Mouse (Mus musculus): ENCODE data around the gene Ubp1.

Gene Ubp1

DNA sequence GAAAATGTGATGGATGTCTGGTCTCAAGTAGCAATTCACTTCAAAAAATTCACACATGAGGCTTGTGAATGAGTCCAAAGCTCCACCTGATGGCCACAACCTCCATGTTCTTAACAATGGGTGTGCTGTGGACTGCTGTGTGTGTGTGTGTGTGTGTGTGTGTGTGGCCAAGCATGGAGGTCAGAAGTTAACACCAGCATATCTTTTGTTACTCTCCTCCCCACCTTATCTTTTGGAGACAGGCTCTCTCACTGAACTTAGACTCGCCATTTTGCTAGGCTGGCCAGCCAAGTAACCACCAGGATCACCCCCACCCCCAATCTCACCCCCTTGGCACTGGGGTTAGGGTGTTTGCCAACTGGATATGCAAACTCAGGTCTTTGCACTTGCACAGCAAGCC is 83.3 kb downstream of the Ubp1 start:
- no peak for DNase-seq (ENCODE audit: low spot score)

DNA sequence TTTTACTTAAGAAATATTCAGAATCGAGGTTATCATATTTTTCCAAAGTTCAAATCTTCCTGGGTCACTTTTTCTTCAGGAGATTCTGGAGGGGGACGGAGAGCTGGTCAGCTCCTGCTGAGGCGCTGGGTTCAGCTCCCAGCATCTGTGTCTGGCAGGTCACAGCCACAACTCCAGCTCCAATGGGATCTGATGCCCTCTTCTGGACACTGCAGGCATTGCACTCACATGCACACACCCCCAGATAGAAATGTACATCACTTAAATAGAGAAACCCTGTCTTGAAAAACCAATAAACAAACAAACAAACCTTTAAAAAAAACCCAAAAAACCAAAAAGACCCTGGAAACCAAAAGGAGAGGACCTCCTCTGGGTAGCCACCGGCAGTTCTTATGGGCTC is 85.0 kb downstream of the Ubp1 start:
- DNase-seq (ENCODE audit: low spot score), result no peak

DNA sequence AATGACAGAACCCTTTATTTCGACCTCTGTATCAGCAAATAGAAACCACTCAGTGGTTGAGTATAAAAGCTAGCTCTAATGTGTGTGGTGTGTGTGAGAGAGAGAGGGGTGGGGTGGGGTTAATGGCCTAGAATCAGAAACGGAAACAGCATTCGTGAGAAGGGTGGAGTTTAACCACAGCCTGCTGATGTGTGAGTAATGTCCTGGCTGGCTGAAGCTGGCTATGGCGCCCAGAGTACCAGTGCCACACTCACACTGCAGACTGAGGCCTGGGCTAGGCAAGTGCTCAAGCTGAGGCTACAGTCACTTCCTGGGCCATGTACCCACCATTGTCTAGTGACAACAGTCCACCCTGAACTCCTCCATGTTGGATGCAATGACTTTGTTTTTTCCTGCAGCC is 85.7 kb downstream of the Ubp1 start:
- no peak for DNase-seq (ENCODE audit: low spot score)

DNA sequence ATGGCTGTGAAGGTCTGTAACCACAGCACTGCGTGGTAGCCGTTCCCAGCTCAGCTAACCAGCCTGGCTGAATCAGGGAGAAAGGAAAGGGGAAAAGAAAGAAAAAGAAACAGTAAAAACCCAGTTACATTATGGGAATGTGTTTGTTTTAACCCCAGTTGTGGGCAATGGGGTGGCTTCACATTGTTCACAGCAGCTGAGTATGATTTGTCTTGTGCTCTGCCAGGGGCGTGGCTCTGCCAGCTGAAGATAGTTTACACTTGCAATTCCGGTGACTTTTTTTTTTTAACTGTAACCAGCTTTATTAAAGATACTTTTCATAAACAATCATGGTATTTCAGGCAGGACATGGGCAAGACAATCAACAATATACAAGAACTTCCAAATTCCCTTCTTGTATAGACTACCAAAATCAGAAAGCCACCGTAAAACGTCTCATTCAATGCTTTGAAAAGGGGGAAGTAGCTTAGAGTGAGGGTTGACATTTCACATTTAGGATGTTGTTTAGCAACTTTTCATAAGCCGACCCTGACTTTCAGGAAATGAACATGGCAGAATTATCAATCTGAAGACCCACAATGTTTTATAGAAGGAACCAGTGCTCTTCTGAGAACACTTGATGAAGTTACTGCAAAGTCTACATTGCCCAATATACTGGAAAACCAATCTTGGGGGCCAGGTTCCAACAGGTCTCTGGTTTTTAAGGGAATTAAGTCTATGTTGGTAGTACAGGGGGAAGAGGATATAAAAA is 88.5 kb downstream of the Ubp1 start:
- DNase-seq (ENCODE audit: low spot score), result no peak

DNA sequence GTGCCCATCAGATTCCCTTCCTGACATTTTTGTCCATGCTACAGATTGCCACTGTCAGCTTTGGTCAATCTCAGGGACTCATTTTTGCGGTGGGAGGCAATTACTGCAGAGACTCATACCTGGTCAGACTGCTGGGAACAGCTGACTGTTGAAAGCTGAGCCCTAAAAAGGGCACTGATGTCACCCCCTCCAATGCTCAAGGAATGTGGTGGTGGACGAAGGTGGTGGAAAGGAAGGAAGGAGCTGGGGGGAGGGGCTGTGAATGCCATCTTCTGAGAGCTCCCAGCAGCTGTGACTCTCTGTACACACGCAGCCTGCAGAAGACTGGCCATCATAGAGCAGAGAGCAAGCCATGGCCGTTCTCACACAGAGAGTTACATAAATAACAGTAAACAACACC is 91.4 kb downstream of the Ubp1 start:
- no peak for DNase-seq (ENCODE audit: low spot score)

DNA sequence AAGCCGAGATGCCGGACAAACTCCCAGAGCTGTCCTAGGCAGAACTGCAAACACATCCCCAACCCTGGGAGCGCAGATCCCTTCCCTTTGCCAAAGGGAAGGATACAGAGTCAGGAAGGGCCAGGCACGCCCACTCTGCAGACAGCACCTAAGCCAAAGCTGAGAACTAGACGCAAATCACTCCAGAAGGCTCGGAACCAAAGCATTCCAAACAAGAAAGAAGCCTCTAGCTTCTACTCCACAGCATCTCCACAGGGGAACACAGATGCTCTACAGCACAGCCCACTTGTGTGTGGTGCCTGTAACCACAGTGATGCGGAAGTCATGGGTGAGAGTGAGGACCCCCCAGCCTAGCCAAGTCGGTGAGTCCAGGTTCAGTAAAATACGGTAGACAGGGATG is 94.4 kb downstream of the Ubp1 start:
- no peak for DNase-seq (ENCODE audit: low spot score)

DNA sequence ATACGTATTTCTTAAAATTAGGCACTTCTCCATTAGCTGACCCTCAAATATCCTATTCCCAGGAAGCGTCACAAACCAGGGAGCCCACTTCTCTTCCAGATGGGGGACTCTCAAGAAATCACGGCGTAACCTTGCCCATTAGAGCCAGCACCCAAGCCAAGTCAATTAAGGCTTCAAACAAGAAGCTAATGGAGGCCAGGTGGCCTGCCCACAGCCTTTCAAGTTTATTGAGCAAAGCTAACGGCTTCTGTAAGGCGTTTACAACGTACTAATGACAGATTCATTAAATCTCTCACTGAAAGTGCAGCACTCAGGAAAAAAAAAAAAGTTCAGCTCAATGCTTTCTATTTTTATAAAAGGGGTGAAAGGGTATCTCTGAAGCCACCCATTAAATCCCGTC is 95.1 kb downstream of the Ubp1 start:
- DNase-seq (ENCODE audit: low spot score), result no peak

DNA sequence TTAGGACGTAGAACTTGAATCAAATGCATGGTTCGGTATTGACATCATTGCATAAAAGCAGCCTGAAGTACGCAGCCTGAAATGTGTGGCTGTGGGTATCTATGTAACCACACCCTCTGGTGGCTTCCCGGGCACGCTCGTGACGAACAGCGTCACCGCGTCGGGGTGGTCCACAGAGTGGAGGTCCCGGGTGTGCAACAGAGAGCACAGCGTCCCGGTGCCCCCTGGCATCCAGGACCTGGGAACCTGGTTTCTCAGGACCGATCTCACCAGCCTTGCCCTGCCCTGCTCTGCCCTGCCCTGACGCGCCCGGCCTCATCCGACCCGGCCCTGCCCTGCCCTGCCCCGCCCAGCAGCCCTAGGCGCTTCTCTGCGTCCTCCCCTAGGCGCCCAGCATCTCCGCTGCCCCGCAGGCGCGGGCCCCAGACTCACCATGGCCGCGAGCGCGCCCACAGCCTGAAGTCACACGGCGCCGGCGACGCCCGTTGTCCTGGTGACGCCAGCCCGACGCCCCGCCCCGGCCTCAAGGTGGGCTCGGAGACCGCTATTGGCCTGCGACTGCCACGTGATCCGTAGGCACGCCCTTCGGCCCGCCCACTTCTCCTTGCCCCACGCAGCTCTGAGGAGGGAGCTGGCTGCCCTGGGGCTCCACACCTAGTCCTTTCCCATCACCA is 95.7 kb downstream of the Ubp1 start:
- peak; percentile 57 for DNase-seq (ENCODE audit: low spot score)

All from ovary, postnatal 36 days (tissue).